Mouse (Mus musculus) forebrain, embryonic 12.5 days (tissue): ENCODE measurements at regions not wholly inside any gene's neighbourhood (a gene's known extent, or its start where the extent isn't known, plus 50 kb on each side); places are given as distances from the start of the nearest gene placed in this dataset.

Experiments used
- ATAC-seq: fragments of 200-750 bp; cut with Nextera tagmentation; 2 replicates; pipeline ENCODE4 v1.8.0; 2017; ENCODE audit warnings: moderate TSS enrichment; ENCODE audit not compliant: low FRiP score
- H3K27ac ChIP-seq: fragments of 300-500 bp; sonication (generic); 2 replicates; pipeline ENCODE4 v1.5.1; 2016; ENCODE audit warnings: mild to moderate bottlenecking
- H3K27me3 ChIP-seq: fragments of 300-500 bp; sonication (generic); 2 replicates; pipeline ENCODE4 v1.6.1; 2016; ENCODE audit warnings: mild to moderate bottlenecking
- H3K36me3 ChIP-seq: fragments of 300-500 bp; sonication (generic); replicated peaks from 2 replicates; pipeline ENCODE4 v1.6.1; 2016; ENCODE audit warnings: mild to moderate bottlenecking
- H3K4me1 ChIP-seq: fragments of 300-500 bp; sonication (generic); 2 replicates; pipeline ENCODE4 v1.6.1; 2016
- H3K4me2 ChIP-seq: fragments of 300-500 bp; sonication (generic); 2 replicates; pipeline ENCODE4 v1.6.1; 2016; ENCODE audit warnings: mild to moderate bottlenecking, moderate library complexity
- H3K4me3 ChIP-seq: fragments of 300-500 bp; sonication (generic); replicated peaks from 2 replicates; pipeline ENCODE4 v1.5.1; 2016; ENCODE audit warnings: mild to moderate bottlenecking
- H3K9ac ChIP-seq: fragments of 300-500 bp; sonication (generic); 2 replicates; pipeline ENCODE4 v1.6.1; 2016; ENCODE audit warnings: mild to moderate bottlenecking
- H3K9me3 ChIP-seq: fragments of 300-500 bp; sonication (generic); 2 replicates; pipeline ENCODE4 v1.6.1; 2016
- WGBS: fragments of 180-500 bp; shearing (Covaris S2); methylation state at CpG from one replicate; pipeline ENCODE4 v1.1.7; 2016; 5-methylcytosine and 5-hydroxymethylcytosine counted together

DNA sequence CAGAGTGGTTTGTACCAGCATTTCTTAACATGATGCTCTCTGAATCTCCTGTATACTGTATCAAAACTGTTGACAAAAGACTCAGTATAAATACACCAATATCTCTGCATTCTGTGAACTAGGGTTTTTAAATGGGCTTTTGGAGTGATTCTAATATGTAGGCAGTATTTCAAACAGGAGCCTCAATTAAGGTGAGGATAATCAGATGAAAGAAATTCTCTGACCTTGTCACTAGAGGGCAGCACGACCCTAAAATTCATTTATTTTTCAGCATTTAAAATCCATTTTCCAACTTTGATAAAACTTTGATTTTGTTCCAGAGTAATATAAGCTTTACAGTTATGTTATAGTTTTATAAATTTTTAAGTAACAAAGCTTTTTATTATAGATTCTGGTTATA, 114.5 kb downstream of the Rfx6 start:
- peak; percentile 33; the same call in 1 of the 2 replicates for ATAC-seq
- Histone ChIP-seq H3K27ac (no peak overlapping the region), H3K9ac (no peak overlapping the region), H3K4me1 (no peaks in the 10 kb centered on the region), H3K27me3 (no peaks in the 10 kb centered on the region), H3K36me3 (no peaks in the 10 kb centered on the region), H3K4me3 (no peak overlapping the region), H3K4me2 (no peak overlapping the region), H3K9me3 (no peaks in the 10 kb centered on the region)
- 0% methylated on average over 1 of the region's 1 CpGs for WGBS

DNA sequence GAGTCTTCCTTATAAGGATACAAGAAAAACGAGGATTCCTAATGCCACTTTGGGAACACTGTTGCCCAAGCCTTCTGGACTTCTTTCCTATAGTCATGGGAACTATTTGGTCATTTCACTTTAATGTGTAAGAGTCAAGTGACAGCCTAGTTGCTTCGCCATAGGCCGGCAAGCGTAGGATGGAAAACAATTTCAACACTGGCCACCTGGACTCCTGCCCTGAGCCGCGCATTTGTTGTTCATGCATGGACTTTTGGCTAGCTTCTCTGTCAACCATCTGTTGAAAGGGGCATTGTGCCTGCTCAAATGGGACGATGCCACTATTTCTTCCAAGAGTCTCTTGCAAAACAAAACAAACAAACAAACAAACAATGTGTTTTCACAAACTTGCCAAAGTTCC, 116.3 kb downstream of the Rfx6 start:
- Histone ChIP-seq H3K9ac (no peak overlapping the region), H3K4me3 (no peak overlapping the region), H3K9me3 (no peaks in the 10 kb centered on the region), H3K27me3 (no peaks in the 10 kb centered on the region), H3K27ac (no peak overlapping the region), H3K4me1 (no peaks in the 10 kb centered on the region), H3K4me2 (no peak overlapping the region), H3K36me3 (no peaks in the 10 kb centered on the region)
- no peak for ATAC-seq
- 89% methylated on average over 7 of the region's 7 CpGs for WGBS

DNA sequence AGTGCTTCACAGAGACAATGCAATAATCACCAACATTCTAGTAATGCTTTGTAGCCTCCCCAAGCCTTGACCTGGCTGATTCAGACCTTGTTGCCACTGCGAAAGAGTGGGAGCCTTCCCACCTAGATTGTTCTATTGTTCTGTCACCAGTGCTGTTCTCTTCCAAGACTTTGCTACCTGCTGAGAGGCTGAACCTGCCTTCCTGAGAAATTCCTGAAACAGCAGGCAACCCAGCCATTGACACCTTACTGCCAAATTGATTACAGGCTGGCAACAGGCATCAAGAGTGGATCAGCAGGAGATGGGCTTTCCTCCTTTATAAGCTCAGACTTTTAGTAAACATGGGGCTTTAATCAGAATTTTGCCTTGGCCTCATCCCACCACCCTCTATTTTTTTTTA, 139.1 kb downstream of the Rfx6 start:
- Histone ChIP-seq H3K4me1 (no peaks in the 10 kb centered on the region), H3K9ac (no peak overlapping the region), H3K4me3 (no peak overlapping the region), H3K27ac (no peak overlapping the region), H3K27me3 (peaks cover 13% of the 10 kb centered on the region; the same call in 1 of the 2 replicates), H3K36me3 (no peaks in the 10 kb centered on the region), H3K4me2 (no peak overlapping the region), H3K9me3 (no peaks in the 10 kb centered on the region)
- ATAC-seq = no peak
- 22% methylated on average over 1 of the region's 1 CpGs for WGBS

DNA sequence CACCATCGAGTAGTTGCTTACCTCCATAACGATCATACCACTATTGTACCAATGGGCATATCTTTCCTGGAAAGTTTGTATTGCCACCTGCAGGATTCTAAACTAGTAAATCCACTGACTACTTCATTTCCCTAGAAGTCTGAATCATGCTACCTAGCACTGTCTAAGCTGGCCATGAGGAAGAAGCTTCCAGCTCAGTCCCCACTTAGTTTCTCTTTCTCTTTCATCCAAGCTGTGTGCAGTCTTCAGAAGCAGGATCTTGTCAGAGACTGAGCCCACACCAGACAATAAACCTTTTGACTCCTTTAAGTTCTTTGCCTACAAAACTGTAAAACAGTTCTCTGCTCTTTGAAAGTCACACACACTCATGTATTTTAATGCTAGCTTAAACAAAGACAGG, 146.3 kb downstream of the Rfx6 start:
- Histone ChIP-seq H3K36me3 (no peaks in the 10 kb centered on the region), H3K4me1 (peaks cover 16% of the 10 kb centered on the region), H3K27me3 (peaks cover 23% of the 10 kb centered on the region), H3K9me3 (no peaks in the 10 kb centered on the region), H3K4me2 (no peak overlapping the region), H3K4me3 (no peak overlapping the region), H3K27ac (no peak overlapping the region), H3K9ac (no peak overlapping the region)
- 96% methylated on average over 2 of the region's 2 CpGs for WGBS
- no peak for ATAC-seq

DNA sequence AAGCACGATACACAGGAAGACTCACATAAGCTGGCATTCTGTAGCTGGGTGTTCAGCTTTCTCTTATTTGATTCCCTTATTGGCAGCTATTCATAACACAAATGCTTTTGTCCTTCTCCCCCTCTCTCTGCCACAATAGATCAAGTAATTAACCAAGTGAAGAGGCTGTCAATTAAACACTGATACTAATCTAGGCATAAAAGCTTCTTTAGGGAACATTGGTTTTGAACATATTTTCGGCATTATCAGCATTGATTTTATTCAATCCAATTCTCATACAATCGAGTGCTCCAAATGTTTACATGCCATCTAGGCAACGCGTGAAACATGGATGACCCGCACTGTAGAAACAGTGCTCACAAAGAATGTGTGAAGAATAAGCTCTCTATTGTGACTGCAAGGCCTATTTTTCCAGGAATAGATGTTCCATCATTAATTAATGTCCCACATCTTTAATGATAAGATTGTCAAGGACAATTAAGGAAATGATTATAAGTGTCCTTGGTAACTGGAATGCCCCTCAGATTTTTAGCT, 148.9 kb downstream of the Rfx6 start:
- Histone ChIP-seq H3K4me2 (no peak overlapping the region), H3K27ac (no peak overlapping the region), H3K9ac (no peak overlapping the region), H3K36me3 (no peaks in the 10 kb centered on the region), H3K9me3 (no peaks in the 10 kb centered on the region), H3K4me3 (no peak overlapping the region), H3K4me1 (peaks cover 16% of the 10 kb centered on the region), H3K27me3 (peaks cover 11% of the 10 kb centered on the region)
- 22% methylated on average over 6 of the region's 6 CpGs for WGBS
- peak; percentile 68; the same call in 1 of the 2 replicates for ATAC-seq

DNA sequence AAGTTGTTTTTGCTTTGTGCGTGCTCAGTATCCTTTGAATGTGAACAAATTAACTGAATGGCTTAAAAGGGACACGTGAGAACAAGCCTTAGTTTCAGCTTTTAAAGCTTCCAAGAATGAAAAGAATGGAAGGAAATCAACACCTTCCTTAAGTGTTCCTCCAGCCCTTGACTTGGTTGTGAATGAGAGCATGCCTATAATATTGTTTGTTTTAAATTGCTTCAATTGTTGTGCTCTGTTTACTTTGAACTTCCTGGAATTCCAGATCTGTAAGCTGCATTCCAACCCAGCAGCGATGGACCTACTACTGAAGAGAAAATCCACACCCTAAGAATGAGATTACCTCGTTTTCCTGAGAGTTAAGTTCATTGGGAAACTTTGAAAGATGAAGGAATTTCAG, 154.9 kb downstream of the Rfx6 start:
- Histone ChIP-seq H3K9me3 (no peaks in the 10 kb centered on the region), H3K36me3 (no peaks in the 10 kb centered on the region), H3K27ac (no peak overlapping the region), H3K4me1 (peaks cover 11% of the 10 kb centered on the region; the same call in 1 of the 2 replicates), H3K27me3 (peaks cover 7% of the 10 kb centered on the region), H3K4me2 (no peak overlapping the region), H3K9ac (no peak overlapping the region), H3K4me3 (no peak overlapping the region)
- WGBS = 43% methylated on average over 4 of the region's 4 CpGs
- no peak for ATAC-seq

DNA sequence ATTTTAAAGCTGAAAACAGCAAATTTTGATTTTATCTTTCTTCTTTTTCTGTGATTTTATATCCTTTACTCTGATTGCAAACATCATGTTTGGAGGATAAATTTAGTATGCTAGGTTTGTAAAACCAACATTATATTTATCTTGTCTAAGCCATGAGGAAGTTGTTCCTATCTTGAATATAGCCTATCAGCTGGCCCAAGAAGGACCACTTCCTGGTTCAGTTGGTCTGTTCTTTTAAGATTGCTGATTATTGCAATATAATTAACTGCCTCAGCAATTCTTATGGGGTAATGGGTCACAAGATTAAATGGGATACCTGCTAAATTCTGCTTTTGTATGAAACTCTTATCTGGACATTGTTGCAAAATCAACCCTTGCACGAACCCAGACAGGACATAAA, 165.5 kb downstream of the Rfx6 start:
- WGBS = 79% methylated on average over 1 of the region's 1 CpGs
- no peak overlapping the region for H3K4me2 ChIP-seq
- H3K27ac ChIP-seq = no peak overlapping the region
- no peak overlapping the region for H3K9ac ChIP-seq
- no peaks in the 10 kb centered on the region for H3K9me3 ChIP-seq
- H3K36me3 ChIP-seq = no peaks in the 10 kb centered on the region
- ATAC-seq = no peak
- no peaks in the 10 kb centered on the region for H3K27me3 ChIP-seq
- no peak overlapping the region for H3K4me3 ChIP-seq
- H3K4me1 ChIP-seq = no peaks in the 10 kb centered on the region

DNA sequence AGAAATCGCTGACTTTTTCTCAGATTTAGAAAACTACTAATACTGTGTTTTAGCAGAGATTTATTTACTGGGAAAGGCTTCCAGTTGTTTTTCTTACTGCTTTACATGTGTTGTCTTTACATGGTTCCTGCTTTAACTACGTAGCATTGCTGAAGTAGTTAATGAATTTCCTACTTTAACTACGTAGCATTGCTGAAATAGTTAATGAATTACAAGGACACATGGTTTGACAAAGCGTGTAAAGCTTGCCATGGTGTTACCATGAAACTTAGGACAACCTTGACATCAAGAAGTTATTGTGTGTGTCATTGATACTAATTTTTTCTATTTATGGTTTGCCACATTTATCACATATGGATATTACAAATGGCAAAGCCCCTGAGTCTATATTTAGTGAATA, 168.7 kb downstream of the Rfx6 start:
- no peak for ATAC-seq
- no peaks in the 10 kb centered on the region for H3K27me3 ChIP-seq
- no peak overlapping the region for H3K27ac ChIP-seq
- no peaks in the 10 kb centered on the region for H3K9me3 ChIP-seq
- H3K4me3 ChIP-seq = no peak overlapping the region
- H3K36me3 ChIP-seq = no peaks in the 10 kb centered on the region
- H3K4me1 ChIP-seq = no peaks in the 10 kb centered on the region
- 74% methylated on average over 4 of the region's 4 CpGs for WGBS
- no peak overlapping the region for H3K9ac ChIP-seq
- H3K4me2 ChIP-seq = no peak overlapping the region

DNA sequence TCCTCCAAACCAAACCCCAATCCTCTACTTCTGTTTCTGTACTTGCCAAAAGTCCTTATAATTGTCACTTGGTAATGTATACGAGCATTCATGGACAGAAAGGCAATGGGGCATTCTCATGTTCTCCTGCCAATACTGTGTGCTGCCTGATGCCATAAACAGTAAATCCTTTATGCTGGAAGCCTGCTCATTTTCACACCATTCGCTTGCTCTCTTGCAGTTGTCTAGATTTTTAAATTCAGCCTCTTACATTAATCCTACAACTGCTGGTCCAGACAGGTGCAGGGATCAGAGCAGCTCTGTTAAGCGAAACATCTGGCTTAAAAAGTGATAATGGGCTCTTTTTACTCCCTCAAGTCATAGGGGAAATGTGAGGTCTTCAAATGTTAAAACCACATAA, 152.9 kb upstream of the Vgll2 start:
- WGBS = 65% methylated on average over 3 of the region's 3 CpGs
- no peak for ATAC-seq

DNA sequence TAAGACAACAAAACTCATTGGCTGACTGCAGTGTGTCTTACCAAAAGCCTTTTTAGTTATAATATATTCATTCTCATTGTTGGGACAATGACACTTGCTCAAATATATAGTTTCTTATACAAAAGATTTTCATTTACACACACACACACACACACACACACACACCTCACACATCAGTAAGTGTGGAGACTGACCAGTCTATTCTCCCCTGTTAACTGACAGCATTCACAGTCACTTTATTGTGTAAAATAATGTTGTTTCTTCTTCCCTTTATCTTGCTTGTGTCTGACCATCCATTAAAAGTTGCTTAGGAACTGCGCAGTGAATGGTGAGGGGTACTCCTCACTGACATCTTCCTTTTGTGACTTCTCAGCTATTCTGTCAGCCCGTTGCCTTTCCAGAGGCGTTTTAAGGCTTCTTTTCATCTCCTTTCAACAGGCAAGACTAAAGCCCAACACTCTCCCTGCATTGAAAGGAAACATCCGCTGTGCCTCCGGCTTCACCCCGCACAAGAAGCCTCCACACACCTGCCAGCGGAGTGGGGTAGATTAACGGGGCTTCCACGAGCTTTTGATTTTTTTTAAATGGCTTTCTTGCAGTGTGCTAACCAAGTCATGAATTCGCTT, 111.1 kb upstream of the Vgll2 start:
- H3K27me3 ChIP-seq = 0 out of 2 replicates have a peak, but pooled peaks cover 2% of the 10 kb centered on the region
- 10% methylated on average over 10 of the region's 10 CpGs for whole genome bisulfite sequencing
- H3K4me3 ChIP-seq = no peak overlapping the region
- no peak overlapping the region for H3K4me2 ChIP-seq
- no peak for ATAC-seq
- H3K4me1 ChIP-seq = peaks cover 10% of the 10 kb centered on the region; the same call in 1 of the 2 replicates
- no peak overlapping the region for H3K27ac ChIP-seq
- no peaks in the 10 kb centered on the region for H3K36me3 ChIP-seq
- H3K9ac ChIP-seq = no peak overlapping the region
- no peaks in the 10 kb centered on the region for H3K9me3 ChIP-seq

More for the DNA sequence above, 152.9 kb upstream of the Vgll2 start:
- H3K36me3 ChIP-seq = no peaks in the 10 kb centered on the region
- H3K4me1 ChIP-seq = no peaks in the 10 kb centered on the region
- H3K9ac ChIP-seq = no peak overlapping the region
- no peaks in the 10 kb centered on the region for H3K27me3 ChIP-seq
- no peak overlapping the region for H3K27ac ChIP-seq
- no peak overlapping the region for H3K4me2 ChIP-seq
- no peaks in the 10 kb centered on the region for H3K9me3 ChIP-seq
- no peak overlapping the region for H3K4me3 ChIP-seq

DNA sequence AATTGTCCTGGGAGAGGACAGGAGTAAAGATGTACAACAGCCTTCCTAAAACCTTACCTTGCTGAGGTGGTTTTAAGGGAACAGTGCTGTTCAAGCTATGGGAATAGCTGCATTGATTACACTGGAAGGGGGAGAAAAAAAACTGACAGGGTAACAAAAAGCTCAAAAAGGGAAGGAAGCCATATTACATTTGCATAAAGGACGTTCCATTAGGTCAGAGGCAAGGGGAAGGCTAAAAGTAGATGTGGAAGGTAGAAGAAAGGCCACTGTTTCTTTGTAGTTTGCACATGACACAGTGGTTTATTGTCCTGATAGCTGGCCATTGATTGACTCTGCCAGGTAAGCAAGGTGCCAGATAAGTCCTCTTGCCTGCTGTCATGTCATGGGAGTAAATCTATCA, 110.2 kb upstream of the Vgll2 start:
- no peak overlapping the region for H3K27ac ChIP-seq
- H3K9ac ChIP-seq = no peak overlapping the region
- no peaks in the 10 kb centered on the region for H3K36me3 ChIP-seq
- peaks cover 10% of the 10 kb centered on the region; the same call in 1 of the 2 replicates for H3K4me1 ChIP-seq
- ATAC-seq = no peak
- H3K4me2 ChIP-seq = no peak overlapping the region
- WGBS = 50% methylated on average over 1 of the region's 1 CpGs
- no peak overlapping the region for H3K4me3 ChIP-seq
- H3K27me3 ChIP-seq = 0 out of 2 replicates have a peak, but pooled peaks cover 2% of the 10 kb centered on the region
- H3K9me3 ChIP-seq = no peaks in the 10 kb centered on the region

DNA sequence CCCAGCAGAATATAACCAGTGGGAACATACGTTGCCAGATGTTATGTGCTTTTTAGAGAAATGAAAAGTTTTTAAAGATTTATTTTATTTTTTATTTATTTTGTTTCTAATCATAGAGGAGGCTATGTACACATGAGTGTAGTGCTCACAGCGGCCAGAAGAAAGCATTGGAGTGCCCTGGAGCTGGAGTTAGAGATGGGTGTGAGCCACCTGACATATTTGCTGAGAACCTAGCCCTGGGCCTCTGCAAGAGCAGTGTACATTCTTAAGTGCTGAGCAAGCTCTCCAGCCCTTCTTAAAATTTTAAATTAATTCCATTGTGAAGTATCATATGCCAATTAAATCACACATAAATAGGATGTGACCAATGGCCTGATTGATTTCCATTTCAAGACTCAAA, 95.7 kb upstream of the Vgll2 start:
- no peak overlapping the region for H3K9ac ChIP-seq
- H3K9me3 ChIP-seq = no peaks in the 10 kb centered on the region
- no peak overlapping the region for H3K4me2 ChIP-seq
- no peaks in the 10 kb centered on the region for H3K4me1 ChIP-seq
- H3K36me3 ChIP-seq = no peaks in the 10 kb centered on the region
- WGBS = 89% methylated on average over 2 of the region's 2 CpGs
- H3K27me3 ChIP-seq = no peaks in the 10 kb centered on the region
- ATAC-seq = no peak
- no peak overlapping the region for H3K4me3 ChIP-seq
- no peak overlapping the region for H3K27ac ChIP-seq

DNA sequence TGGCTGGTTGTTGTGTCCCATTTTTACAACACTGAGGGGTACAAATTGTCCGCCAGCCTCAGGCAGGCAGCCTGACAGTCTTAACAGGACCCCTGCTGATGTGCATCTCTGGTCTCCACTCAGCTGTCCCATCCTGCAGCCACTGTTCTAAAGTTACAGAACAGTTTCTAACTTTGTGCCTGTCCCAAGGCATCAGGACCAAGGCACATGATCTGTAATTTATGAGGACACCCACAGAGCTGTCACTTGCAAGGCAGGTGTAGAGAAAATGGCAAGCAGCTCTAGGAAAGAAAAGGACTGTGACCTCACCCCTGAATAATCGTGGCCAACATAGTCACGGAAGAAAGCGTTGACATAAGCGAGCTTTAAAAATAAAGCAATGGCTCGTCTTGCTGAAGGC, 93.0 kb upstream of the Vgll2 start:
- Histone ChIP-seq H3K36me3 (no peaks in the 10 kb centered on the region), H3K4me3 (no peak overlapping the region), H3K27ac (no peak overlapping the region), H3K27me3 (no peaks in the 10 kb centered on the region), H3K4me2 (no peak overlapping the region), H3K4me1 (no peaks in the 10 kb centered on the region), H3K9ac (no peak overlapping the region), H3K9me3 (no peaks in the 10 kb centered on the region)
- ATAC-seq = no peak
- 86% methylated on average over 6 of the region's 6 CpGs for WGBS
